Mouse (Mus musculus) brain, embryonic 14.5 days (tissue): ENCODE results near the gene Tbc1d2b.

Experiments used
- CTCF ChIP-seq: fragments of 200-500 bp; IDR thresholded peaks from 2 replicates; pipeline ENCODE4 v1.5.1; 2012; ENCODE audit warnings: inconsistent platforms, mild to moderate bottlenecking, moderate library complexity, borderline replicate concordance; ENCODE audit not compliant: insufficient read depth, insufficient read length; ENCODE audit errors: extremely low read depth
- POLR2A ChIP-seq: fragments of 200-500 bp; IDR thresholded peaks from 2 replicates; pipeline ENCODE4 v1.6.1; 2012; ENCODE audit warnings: mild to moderate bottlenecking, inconsistent platforms, borderline replicate concordance; ENCODE audit not compliant: poor library complexity, insufficient read depth, insufficient read length, severe bottlenecking; ENCODE audit errors: extremely low read depth

DNA sequence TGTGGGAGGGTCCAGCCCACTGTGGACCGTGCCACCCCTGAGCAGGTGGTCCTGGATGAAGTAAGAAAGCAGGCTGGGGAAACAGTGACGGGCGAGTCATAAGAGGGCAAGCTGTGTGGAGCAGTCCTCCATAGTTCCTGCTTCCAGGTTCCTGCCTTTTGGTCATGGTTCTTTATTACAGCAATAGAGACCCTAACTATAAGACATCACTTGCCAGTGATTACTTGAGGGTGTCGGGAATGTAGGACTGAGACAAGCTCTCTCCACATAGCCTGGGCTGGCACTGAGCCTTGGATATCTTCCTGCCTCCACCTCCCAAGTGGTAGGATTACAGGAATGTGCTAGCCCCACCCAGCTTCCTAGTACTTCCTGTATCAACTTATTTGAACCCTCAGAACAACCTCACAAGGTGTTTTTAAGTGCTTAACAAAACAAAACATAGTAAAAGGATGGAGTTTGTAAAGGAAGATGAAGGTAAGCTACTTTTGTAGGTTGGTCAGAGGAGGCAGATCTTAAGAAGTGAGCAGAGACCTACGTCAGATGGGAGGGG is 1.0 kb upstream of the Tbc1d2b start:
- TF ChIP-seq CTCF (no peak), POLR2A (no peak)
